Mouse (Mus musculus): ENCODE results near the gene March4. TPM values are rescaled to one million over a fixed set of nuclear protein-coding genes. Genes with fewer than 3 reads are reported as not detected.

The March4 gene
- polyA plus RNA-seq, 1 experiment from 2014 or later, result 9.4 TPM

DNA sequence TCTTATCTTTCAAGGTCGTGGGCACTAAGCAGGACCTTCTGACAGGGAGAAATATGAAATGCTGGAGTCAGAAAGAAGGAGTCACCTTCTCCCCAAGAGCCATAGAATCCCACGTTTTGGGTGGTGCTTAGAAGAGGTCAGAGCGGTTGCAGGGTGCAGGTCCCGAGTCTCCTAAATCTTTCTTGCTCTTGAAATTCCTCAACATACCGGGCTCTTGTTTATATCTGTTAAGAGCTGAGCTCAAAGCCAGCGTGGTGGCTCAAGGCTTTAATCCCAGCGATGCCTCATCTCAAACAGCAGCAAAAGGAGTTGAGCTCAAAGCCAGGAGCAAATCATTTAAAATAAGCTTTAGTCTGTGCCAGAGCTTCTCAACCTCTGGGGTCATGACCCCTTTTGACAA, 37.9 kb upstream of the March4 start:
- Histone ChIP-seq H3K9me3 (ENCODE audit: control insufficient read depth, low read length) (no peaks in the 10 kb centered on the region), H3K4me1 (ENCODE audit: control insufficient read depth, insufficient read depth, low read depth, low read length) (peaks cover 11% of the 10 kb centered on the region), H3K27me3 (replicated peaks; ENCODE audit: control insufficient read depth, insufficient read depth, low read length) (no peaks in the 10 kb centered on the region), H3K27ac (ENCODE audit: low read depth, low read length) (no peak overlapping the region), H3K36me3 (ENCODE audit: control insufficient read depth, insufficient read depth, low read length) (no peaks in the 10 kb centered on the region), H3K9ac (ENCODE audit: low read depth, low read length) (no peak overlapping the region), H3K4me2 (ENCODE audit: low read length) (no peak overlapping the region), H3K4me3 (ENCODE audit: low read length) (no peak overlapping the region)
- no peak for ATAC-seq
- 72% methylated on average over 7 of the region's 7 CpGs for WGBS

DNA sequence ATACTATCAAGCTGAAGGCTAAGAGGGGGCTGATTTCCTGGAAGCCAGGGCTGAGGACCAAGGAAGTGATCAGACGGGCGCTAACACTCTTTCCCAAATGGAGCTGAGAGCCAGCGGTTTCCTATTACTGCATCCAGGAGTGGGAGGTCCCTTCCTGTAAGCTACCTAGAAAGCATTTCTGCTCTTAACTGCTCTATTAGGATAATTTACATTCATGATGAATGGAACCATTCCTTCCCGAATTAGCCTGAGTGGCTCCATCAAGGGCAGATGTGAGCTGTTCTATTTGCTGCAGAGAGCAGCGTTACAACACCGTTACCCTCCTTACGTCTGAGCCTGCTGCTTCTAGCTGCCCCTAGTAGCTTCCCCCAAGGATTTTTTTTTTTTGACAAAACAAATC, 37.3 kb upstream of the March4 start:
- Histone ChIP-seq H3K4me3 (ENCODE audit: low read length) (no peak overlapping the region), H3K9me3 (ENCODE audit: control insufficient read depth, low read length) (no peaks in the 10 kb centered on the region)
- 70% methylated on average over 7 of the region's 7 CpGs for WGBS

DNA sequence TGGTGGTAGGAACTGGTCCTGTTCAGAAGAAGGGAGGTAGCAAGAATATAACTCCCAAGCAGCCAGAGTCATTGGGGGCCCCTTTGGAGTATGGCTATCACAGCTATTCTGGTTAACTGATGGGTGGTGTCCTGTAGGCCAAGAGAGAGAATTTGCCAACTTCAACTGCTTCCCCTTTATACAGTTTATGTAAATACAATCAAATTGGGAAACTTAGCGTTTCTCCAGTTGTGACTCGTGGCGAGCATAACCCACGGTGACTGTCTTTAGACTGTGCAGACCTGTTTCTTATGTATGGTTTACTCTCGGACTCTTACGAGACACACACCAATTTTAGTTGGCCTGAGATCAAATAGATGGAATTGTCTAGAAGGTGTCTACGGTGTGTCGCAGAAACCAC, 32.0 kb upstream of the March4 start:
- ATAC-seq, result no peak
- WGBS, result 94% methylated on average over 8 of the region's 8 CpGs
- H3K4me2 ChIP-seq (ENCODE audit: low read length), result no peak overlapping the region
- no peak overlapping the region for H3K4me3 ChIP-seq (ENCODE audit: low read length)
- no peaks in the 10 kb centered on the region for H3K9me3 ChIP-seq (ENCODE audit: control insufficient read depth, low read length)
- H3K27me3 ChIP-seq (replicated peaks; ENCODE audit: control insufficient read depth, insufficient read depth, low read length), result no peaks in the 10 kb centered on the region
- no peak overlapping the region for H3K27ac ChIP-seq (ENCODE audit: low read depth, low read length)
- H3K9ac ChIP-seq (ENCODE audit: low read depth, low read length), result no peak overlapping the region
- H3K36me3 ChIP-seq (ENCODE audit: control insufficient read depth, insufficient read depth, low read length), result no peaks in the 10 kb centered on the region
- peaks cover 5% of the 10 kb centered on the region for H3K4me1 ChIP-seq (ENCODE audit: control insufficient read depth, insufficient read depth, low read depth, low read length)

More for the DNA sequence above, 37.3 kb upstream of the March4 start:
- H3K27ac ChIP-seq (ENCODE audit: low read depth, low read length), result no peak overlapping the region
- H3K4me2 ChIP-seq (ENCODE audit: low read length), result no peak overlapping the region
- no peaks in the 10 kb centered on the region for H3K27me3 ChIP-seq (replicated peaks; ENCODE audit: control insufficient read depth, insufficient read depth, low read length)
- H3K4me1 ChIP-seq (ENCODE audit: control insufficient read depth, insufficient read depth, low read depth, low read length), result peaks cover 11% of the 10 kb centered on the region
- no peak for ATAC-seq
- no peaks in the 10 kb centered on the region for H3K36me3 ChIP-seq (ENCODE audit: control insufficient read depth, insufficient read depth, low read length)
- no peak overlapping the region for H3K9ac ChIP-seq (ENCODE audit: low read depth, low read length)

DNA sequence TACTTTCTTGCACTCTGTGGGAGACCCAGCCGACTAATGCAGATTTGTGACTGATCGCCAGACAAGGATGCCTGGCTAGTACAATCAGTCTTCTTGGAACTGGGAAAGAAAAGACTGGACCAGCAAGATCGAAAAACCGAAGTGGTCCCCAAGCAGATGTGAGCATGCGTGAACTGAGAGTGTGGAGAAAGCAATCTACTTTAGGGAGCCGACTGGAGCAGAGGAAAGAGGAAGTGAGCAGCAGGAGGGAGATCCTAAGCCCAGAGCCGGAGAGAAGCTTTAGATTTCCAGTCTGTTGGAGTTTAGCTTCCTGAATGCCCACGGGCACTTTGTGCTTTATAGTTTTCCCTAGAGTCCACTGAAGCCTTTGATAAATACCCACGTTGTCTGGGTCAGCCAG, 30.3 kb upstream of the March4 start:
- H3K9me3 ChIP-seq (ENCODE audit: control insufficient read depth, low read length), result no peaks in the 10 kb centered on the region
- H3K27ac ChIP-seq (ENCODE audit: low read depth, low read length), result peak overlapping the region; percentile 63
- 28% methylated on average over 9 of the region's 9 CpGs for whole genome bisulfite sequencing
- ATAC-seq, result 0 out of 2 replicates have a peak, but pooled peaks have one; percentile 52
- peak overlapping the region; percentile 28 for H3K4me3 ChIP-seq (ENCODE audit: low read length)
- H3K9ac ChIP-seq (ENCODE audit: low read depth, low read length), result peak overlapping the region; percentile 51; the same call in 1 of the 2 replicates
- H3K27me3 ChIP-seq (replicated peaks; ENCODE audit: control insufficient read depth, insufficient read depth, low read length), result no peaks in the 10 kb centered on the region
- peaks cover 5% of the 10 kb centered on the region for H3K4me1 ChIP-seq (ENCODE audit: control insufficient read depth, insufficient read depth, low read depth, low read length)
- peak overlapping the region; percentile 53 for H3K4me2 ChIP-seq (ENCODE audit: low read length)
- H3K36me3 ChIP-seq (ENCODE audit: control insufficient read depth, insufficient read depth, low read length), result no peaks in the 10 kb centered on the region

DNA sequence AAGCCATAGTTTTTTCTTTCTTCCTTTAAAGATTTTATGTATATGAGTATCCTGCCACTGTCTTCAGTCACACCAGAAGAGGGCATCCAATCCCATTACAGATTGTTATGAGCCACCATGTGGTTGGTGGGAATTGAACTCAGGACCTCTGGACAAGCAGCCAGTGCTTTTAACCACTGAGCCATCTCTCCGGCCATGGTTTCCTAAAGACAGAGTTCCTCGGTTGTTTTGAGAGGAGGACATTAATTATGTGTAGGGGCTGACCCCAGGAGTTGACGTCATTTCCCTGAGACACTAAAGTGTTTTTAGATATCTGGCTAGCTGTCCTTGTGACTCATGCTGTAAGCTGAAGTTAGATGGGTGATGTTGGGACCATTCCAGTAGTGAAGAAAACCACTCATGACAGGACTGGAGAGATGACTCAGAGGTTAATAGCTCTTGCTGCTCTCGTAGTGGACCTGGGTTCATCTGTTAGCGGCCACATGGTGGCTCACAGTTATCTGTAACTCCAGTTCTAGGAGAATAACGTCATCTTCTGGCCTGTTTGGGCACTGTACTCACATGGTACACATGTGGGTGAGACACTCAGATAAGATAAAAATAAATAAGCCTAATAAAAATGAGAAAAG, 27.7 kb upstream of the March4 start:
- WGBS, result 74% methylated on average over 6 of the region's 6 CpGs
- H3K9me3 ChIP-seq (ENCODE audit: control insufficient read depth, low read length), result no peaks in the 10 kb centered on the region
- H3K36me3 ChIP-seq (ENCODE audit: control insufficient read depth, insufficient read depth, low read length), result no peaks in the 10 kb centered on the region
- H3K27me3 ChIP-seq (replicated peaks; ENCODE audit: control insufficient read depth, insufficient read depth, low read length), result no peaks in the 10 kb centered on the region; the same call in 1 of the 2 replicates
- peaks cover 5% of the 10 kb centered on the region for H3K4me1 ChIP-seq (ENCODE audit: control insufficient read depth, insufficient read depth, low read depth, low read length)
- no peak overlapping the region for H3K4me3 ChIP-seq (ENCODE audit: low read length)
- no peak overlapping the region for H3K4me2 ChIP-seq (ENCODE audit: low read length)
- H3K9ac ChIP-seq (ENCODE audit: low read depth, low read length), result no peak overlapping the region
- no peak for ATAC-seq
- H3K27ac ChIP-seq (ENCODE audit: low read depth, low read length), result no peak overlapping the region

DNA sequence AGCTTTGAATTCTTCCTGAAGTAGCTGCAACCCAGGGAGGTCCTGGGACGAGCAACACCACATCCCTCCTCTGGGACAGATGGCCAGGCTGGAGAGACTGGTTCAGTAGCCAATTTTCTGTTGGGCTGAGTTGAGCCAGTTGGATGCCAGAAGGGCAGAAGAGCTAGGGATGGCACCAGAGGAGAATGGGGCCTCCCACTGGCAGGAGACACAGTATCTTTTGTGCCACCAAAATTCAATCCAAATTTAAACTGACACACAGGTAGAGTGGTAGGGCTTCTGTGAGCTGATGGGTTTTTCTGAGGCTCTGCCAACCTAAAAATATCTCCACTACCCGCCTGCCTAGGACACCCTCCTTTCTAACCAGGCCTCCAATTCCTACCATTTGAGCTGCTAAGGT, 21.9 kb upstream of the March4 start:
- Histone ChIP-seq H3K27ac (ENCODE audit: low read depth, low read length) (no peak overlapping the region), H3K9ac (ENCODE audit: low read depth, low read length) (no peak overlapping the region), H3K4me1 (ENCODE audit: control insufficient read depth, insufficient read depth, low read depth, low read length) (no peaks in the 10 kb centered on the region), H3K4me2 (ENCODE audit: low read length) (no peak overlapping the region), H3K4me3 (ENCODE audit: low read length) (no peak overlapping the region), H3K9me3 (ENCODE audit: control insufficient read depth, low read length) (no peaks in the 10 kb centered on the region), H3K36me3 (ENCODE audit: control insufficient read depth, insufficient read depth, low read length) (no peaks in the 10 kb centered on the region), H3K27me3 (replicated peaks; ENCODE audit: control insufficient read depth, insufficient read depth, low read length) (no peaks in the 10 kb centered on the region; the same call in 1 of the 2 replicates)
- no peak for ATAC-seq
- WGBS, result 43% methylated on average over 2 of the region's 2 CpGs

DNA sequence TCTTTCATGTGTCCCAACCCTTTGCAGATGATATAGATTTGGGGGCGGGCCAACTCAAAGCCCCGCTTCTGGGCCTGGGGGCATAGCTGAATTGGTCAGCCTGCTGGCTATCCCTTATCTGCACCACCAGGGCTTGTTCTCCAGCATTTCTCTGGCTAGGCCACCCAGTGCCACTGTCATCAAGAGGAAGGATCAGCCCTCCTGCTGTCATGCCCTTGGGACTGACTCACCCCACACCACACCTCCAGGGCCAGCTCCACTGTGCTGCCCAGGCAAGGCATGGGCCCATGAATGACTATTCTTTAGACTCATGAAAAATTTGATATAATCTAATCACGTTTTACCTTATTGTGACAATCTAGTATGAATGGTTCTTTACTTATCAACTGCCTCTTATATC, 19.7 kb upstream of the March4 start:
- Histone ChIP-seq H3K9me3 (ENCODE audit: control insufficient read depth, low read length) (no peaks in the 10 kb centered on the region), H3K9ac (ENCODE audit: low read depth, low read length) (no peak overlapping the region), H3K4me1 (ENCODE audit: control insufficient read depth, insufficient read depth, low read depth, low read length) (no peaks in the 10 kb centered on the region), H3K4me3 (ENCODE audit: low read length) (no peak overlapping the region), H3K36me3 (ENCODE audit: control insufficient read depth, insufficient read depth, low read length) (no peaks in the 10 kb centered on the region), H3K27ac (ENCODE audit: low read depth, low read length) (no peak overlapping the region), H3K27me3 (replicated peaks; ENCODE audit: control insufficient read depth, insufficient read depth, low read length) (no peaks in the 10 kb centered on the region; the same call in 1 of the 2 replicates), H3K4me2 (ENCODE audit: low read length) (no peak overlapping the region)
- 88% methylated on average over 3 of the region's 3 CpGs for WGBS
- ATAC-seq, result no peak

DNA sequence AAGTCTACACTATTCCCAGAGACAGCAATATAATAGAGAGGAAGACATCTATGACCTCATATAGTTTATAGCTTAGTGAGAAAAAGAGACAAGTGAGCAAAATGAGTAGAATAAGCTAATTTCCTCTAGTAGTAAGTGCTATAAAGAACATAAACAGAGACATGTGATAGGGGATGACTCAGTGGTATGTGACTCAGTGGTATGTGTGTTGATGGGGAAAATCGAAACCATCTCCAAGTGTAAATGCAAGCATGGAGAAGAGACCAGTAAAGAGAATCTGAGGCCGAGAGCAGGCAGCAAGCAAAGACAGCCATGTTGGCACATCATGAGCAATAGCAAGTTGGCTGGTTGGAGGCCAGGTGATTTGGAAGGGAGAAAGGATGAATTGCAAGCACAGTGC, 13.6 kb upstream of the March4 start:
- no peak overlapping the region for H3K9ac ChIP-seq (ENCODE audit: low read depth, low read length)
- H3K36me3 ChIP-seq (ENCODE audit: control insufficient read depth, insufficient read depth, low read length), result no peaks in the 10 kb centered on the region
- 91% methylated on average over 2 of the region's 2 CpGs for WGBS
- H3K27me3 ChIP-seq (replicated peaks; ENCODE audit: control insufficient read depth, insufficient read depth, low read length), result no peaks in the 10 kb centered on the region
- ATAC-seq, result no peak
- H3K9me3 ChIP-seq (ENCODE audit: control insufficient read depth, low read length), result no peaks in the 10 kb centered on the region
- no peak overlapping the region for H3K4me3 ChIP-seq (ENCODE audit: low read length)
- H3K4me1 ChIP-seq (ENCODE audit: control insufficient read depth, insufficient read depth, low read depth, low read length), result no peaks in the 10 kb centered on the region
- H3K27ac ChIP-seq (ENCODE audit: low read depth, low read length), result no peak overlapping the region
- H3K4me2 ChIP-seq (ENCODE audit: low read length), result no peak overlapping the region

DNA sequence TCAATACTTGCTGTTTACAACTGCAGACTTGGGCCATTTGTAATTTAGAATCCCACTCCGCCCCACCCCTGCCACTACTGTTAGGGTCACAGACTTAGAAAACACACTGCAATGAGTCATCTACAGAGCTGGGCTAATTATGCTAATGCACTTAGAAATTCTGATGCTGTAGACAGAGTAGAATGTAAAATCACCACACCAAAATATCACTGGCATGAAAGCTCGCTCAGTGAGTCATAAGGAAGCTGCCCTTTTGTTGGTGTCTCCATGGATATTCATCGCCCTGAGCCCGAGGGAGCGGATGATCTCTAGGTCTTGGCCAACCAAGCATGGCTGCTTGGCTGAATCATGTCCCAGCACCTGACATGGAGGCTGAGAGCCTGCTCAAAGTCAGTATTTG, 1.5 kb upstream of the March4 start:
- Histone ChIP-seq H3K36me3 (ENCODE audit: control insufficient read depth, insufficient read depth, low read length) (no peaks in the 10 kb centered on the region), H3K9me3 (ENCODE audit: control insufficient read depth, low read length) (no peaks in the 10 kb centered on the region), H3K27me3 (replicated peaks; ENCODE audit: control insufficient read depth, insufficient read depth, low read length) (no peaks in the 10 kb centered on the region), H3K9ac (ENCODE audit: low read depth, low read length) (no peak overlapping the region), H3K4me3 (ENCODE audit: low read length) (no peak overlapping the region), H3K4me2 (ENCODE audit: low read length) (peak overlapping the region; percentile 82; the same call in 1 of the 2 replicates), H3K27ac (ENCODE audit: low read depth, low read length) (no peak overlapping the region), H3K4me1 (ENCODE audit: control insufficient read depth, insufficient read depth, low read depth, low read length) (peaks cover 6% of the 10 kb centered on the region)
- WGBS, result 64% methylated on average over 5 of the region's 5 CpGs
- no peak for ATAC-seq

All from hindbrain, embryonic 16.5 days (tissue).